Mouse (Mus musculus) limb, embryonic 10.5 days (tissue): ENCODE data around the gene Olfr818. TPM values are rescaled to one million over a fixed set of nuclear protein-coding genes. Genes with fewer than 3 reads are reported as not detected.
"Not testable (repeated sequence)": the region's sequence is repeated elsewhere in the genome, so short reads cannot be mapped to it uniquely, and the experiment has no call there.

Experiments
- DNase-seq: peaks from one replicate; pipeline ENCODE4 v3.0.0-alpha.2; 2017; ENCODE audit warnings: low spot score
- H3K27ac ChIP-seq: fragments of 300-500 bp; sonication (generic); 2 replicates; pipeline ENCODE4 v1.5.1; 2016; ENCODE audit warnings: mild to moderate bottlenecking
- H3K27me3 ChIP-seq: fragments of 300-500 bp; sonication (generic); 2 replicates; pipeline ENCODE4 v1.6.1; 2016; ENCODE audit warnings: low read depth, mild to moderate bottlenecking; ENCODE audit not compliant: poor library complexity, severe bottlenecking
- H3K36me3 ChIP-seq: fragments of 300-500 bp; sonication (generic); 2 replicates; pipeline ENCODE4 v1.6.1; 2016; ENCODE audit warnings: mild to moderate bottlenecking, moderate library complexity
- H3K4me1 ChIP-seq: fragments of 300-500 bp; sonication (generic); 2 replicates; pipeline ENCODE4 v1.6.1; 2016
- H3K4me3 ChIP-seq: fragments of 300-500 bp; sonication (generic); 2 replicates; pipeline ENCODE4 v1.5.1; 2016; ENCODE audit warnings: mild to moderate bottlenecking, moderate library complexity
- H3K9me3 ChIP-seq: fragments of 300-500 bp; sonication (generic); replicated peaks from 2 replicates; pipeline ENCODE4 v1.6.1; 2016; ENCODE audit warnings: mild to moderate bottlenecking
- WGBS: fragments of 180-500 bp; shearing (Covaris S2); methylation state at CpG from one replicate; pipeline ENCODE4 v1.1.7; 2016; 5-methylcytosine and 5-hydroxymethylcytosine counted together
- polyA plus RNA-seq: library from polyadenylated mRNA; unstranded; fragments of >200 nt; fragmentation: Nextera tagmentation; extraction: Ambion mirVana; gene quantifications from 2 replicates; pipeline ENCODE4 v1.2.1, GENCODE M21; 2016

Gene Olfr818
- polyA plus RNA-seq, result not detected in 2 replicates

DNA sequence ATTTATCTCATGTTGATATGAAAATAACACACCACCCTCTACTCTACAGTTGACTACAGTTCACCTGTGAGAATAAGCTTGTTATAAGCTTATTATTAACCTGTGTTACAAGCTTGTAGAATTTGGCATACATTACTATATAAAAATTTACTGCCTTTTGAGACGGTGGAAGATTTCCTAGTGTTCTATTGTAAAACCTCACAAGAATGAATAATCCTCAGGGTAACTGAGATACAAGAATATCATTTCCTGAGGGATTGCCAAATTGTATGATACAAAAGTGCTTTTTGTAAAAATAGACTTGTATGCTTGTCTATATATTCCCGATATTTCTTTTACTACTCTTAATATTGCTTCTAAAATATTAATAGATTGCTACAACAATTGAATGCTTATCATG is at the start of gene Olfr818:
Olfr818 (minus strand) TSS at position 101 of the 400 bp plus-strand sequence.
- DNase-seq, result no peak
- no peaks in the 10 kb centered on the region for H3K27me3 ChIP-seq
- H3K9me3 ChIP-seq, result no peaks in the 10 kb centered on the region
- no peaks in the 10 kb centered on the region for H3K36me3 ChIP-seq
- H3K27ac ChIP-seq, result no peak within 1 kb of the TSS
- H3K4me3 ChIP-seq, result no peak within 1 kb of the TSS
- H3K4me1 ChIP-seq, result no peaks in the 10 kb centered on the region
- 93% methylated on average over 2 of the region's 2 CpGs for WGBS

DNA sequence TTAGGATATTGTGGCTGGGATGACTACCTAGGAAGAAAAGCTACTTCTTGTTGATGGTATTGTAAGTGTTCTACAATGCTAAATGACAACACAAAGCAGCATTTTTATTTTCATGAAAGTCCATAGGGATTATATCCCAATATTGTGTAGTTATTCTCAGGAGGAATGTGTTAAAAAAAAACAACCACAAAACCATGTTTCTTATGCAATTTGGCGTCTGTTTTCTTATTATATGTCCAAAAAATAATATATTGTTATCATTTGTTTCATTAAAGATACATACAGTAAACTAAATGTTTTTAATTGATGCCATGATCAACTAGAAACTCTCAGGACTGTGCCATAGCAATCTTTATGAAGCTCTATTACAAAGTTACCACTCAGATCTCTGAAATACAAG is 36.1 kb upstream of the Olfr818 start, which contains the start of gene Gm10310:
Gm10310 (minus strand) TSS at position 101 of the 400 bp plus-strand sequence.
- no CpG with 5 or more reads among the region's 1 CpGs for WGBS
- H3K9me3 ChIP-seq, H3K36me3 ChIP-seq, H3K4me1 ChIP-seq, H3K4me3 ChIP-seq, H3K27ac ChIP-seq, H3K27me3 ChIP-seq, DNase-seq: not testable (repeated sequence)

DNA sequence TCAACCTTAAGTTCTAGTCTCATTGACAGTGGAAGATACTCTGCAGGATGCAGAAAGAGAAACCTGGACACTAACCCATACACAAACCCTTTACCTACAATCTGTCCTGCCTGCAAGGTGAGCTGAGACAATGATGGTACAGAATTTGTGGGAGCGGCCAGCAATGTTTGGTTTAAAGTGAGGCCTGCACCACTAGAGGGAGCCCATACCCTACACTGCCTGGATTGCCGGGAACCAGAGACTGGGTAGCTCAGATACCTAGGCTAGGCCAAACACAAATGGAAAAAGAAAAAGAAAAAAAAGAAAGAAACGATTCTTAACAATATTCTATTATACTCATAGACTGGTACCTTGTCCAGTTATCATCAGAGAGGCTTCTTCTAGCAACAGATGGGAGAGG is 33.0 kb upstream of the Olfr818 start:
- not testable (repeated sequence) for H3K4me1 ChIP-seq, H3K27ac ChIP-seq, H3K4me3 ChIP-seq, H3K27me3 ChIP-seq, H3K36me3 ChIP-seq, H3K9me3 ChIP-seq, DNase-seq
- no CpG with 5 or more reads among the region's 3 CpGs for WGBS

DNA sequence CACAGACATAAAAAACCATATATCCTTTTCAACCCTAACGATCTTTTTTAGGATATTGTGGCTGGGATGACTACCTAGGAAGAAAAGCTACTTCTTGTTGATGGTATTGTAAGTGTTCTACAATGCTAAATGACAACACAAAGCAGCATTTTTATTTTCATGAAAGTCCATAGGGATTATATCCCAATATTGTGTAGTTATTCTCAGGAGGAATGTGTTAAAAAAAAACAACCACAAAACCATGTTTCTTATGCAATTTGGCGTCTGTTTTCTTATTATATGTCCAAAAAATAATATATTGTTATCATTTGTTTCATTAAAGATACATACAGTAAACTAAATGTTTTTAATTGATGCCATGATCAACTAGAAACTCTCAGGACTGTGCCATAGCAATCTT is 27.1 kb upstream of the Olfr818 start, which contains the start of gene Olfr247:
Olfr247 (minus strand) TSS at position 101 of the 400 bp plus-strand sequence.
- H3K27ac ChIP-seq, H3K4me1 ChIP-seq, H3K4me3 ChIP-seq, DNase-seq, H3K27me3 ChIP-seq, H3K9me3 ChIP-seq, H3K36me3 ChIP-seq: not testable (repeated sequence)
- WGBS, result no CpG with 5 or more reads among the region's 2 CpGs

DNA sequence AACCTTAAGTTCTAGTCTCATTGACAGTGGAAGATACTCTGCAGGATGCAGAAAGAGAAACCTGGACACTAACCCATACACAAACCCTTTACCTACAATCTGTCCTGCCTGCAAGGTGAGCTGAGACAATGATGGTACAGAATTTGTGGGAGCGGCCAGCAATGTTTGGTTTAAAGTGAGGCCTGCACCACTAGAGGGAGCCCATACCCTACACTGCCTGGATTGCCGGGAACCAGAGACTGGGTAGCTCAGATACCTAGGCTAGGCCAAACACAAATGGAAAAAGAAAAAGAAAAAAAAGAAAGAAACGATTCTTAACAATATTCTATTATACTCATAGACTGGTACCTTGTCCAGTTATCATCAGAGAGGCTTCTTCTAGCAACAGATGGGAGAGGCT is 24.1 kb upstream of the Olfr818 start:
- not testable (repeated sequence) for H3K27ac ChIP-seq, H3K27me3 ChIP-seq, DNase-seq, H3K9me3 ChIP-seq, H3K36me3 ChIP-seq, H3K4me3 ChIP-seq, H3K4me1 ChIP-seq
- no CpG with 5 or more reads among the region's 3 CpGs for WGBS

DNA sequence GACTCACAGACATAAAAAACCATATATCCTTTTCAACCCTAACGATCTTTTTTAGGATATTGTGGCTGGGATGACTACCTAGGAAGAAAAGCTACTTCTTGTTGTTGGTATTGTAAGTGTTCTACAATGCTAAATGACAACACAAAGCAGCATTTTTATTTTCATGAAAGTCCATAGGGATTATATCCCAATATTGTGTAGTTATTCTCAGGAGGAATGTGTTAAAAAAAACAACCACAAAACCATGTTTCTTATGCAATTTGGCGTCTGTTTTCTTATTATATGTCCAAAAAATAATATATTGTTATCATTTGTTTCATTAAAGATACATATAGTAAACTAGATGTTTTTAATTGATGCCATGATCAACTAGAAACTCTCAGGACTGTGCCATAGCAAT is 18.3 kb upstream of the Olfr818 start, which contains the start of gene Olfr819:
Olfr819 (minus strand) TSS at position 101 of the 400 bp plus-strand sequence.
- H3K4me1 ChIP-seq, DNase-seq, H3K27ac ChIP-seq, H3K4me3 ChIP-seq, H3K9me3 ChIP-seq, H3K36me3 ChIP-seq, H3K27me3 ChIP-seq: not testable (repeated sequence)
- WGBS, result 83% methylated on average over 2 of the region's 2 CpGs

DNA sequence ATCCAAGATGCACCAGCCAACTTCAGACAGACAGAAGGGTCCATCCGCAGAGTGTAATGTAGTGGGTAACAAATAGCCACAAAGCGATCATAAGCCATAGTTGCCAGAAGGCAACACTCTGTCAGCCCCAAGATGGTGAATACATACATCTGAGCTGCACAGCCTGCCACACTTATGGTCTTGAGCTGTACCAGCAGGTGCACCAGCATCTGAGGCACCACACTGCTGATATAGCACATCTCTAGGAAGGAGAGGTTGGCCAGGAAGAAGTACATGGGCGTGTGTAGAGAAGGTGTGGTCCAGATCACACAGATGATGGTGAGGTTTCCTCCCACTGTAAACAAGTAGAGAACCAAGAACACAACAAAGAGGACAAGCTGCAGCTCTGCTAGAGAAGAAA is 17.3 kb upstream of the Olfr818 start:
- not testable (repeated sequence) for H3K27me3 ChIP-seq, H3K4me3 ChIP-seq, H3K9me3 ChIP-seq, DNase-seq, H3K36me3 ChIP-seq, H3K4me1 ChIP-seq, H3K27ac ChIP-seq
- WGBS, result 91% methylated on average over 2 of the region's 3 CpGs

DNA sequence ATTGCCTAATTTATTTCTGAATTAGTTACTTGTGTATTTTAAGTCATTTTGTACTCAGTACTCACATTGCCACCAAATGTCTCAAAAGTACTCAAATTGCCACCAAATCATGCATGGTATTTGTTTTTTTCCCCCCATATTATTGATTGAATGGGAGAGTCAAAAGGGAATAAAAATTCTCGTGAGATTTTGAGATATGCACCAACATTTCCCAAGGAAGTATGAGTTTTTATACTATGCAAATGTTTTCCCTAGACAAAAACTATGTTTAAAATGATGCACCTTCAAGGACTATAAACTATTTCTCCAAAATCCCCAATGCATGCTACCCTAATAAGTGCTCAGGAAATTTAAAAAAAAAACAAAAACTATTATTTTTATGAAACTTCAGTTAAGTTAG is 33.4 kb downstream of the Olfr818 start, which contains the start of gene Olfr816:
Olfr816 (minus strand) TSS at position 101 of the 400 bp plus-strand sequence.
- H3K4me1 ChIP-seq, result no peaks in the 10 kb centered on the region
- H3K27ac ChIP-seq, result no peak within 1 kb of the TSS
- no peaks in the 10 kb centered on the region for H3K9me3 ChIP-seq
- no peaks in the 10 kb centered on the region for H3K27me3 ChIP-seq
- no peaks in the 10 kb centered on the region for H3K36me3 ChIP-seq
- WGBS, result 73% methylated on average over 1 of the region's 1 CpGs
- no peak for DNase-seq
- H3K4me3 ChIP-seq, result no peak within 1 kb of the TSS

DNA sequence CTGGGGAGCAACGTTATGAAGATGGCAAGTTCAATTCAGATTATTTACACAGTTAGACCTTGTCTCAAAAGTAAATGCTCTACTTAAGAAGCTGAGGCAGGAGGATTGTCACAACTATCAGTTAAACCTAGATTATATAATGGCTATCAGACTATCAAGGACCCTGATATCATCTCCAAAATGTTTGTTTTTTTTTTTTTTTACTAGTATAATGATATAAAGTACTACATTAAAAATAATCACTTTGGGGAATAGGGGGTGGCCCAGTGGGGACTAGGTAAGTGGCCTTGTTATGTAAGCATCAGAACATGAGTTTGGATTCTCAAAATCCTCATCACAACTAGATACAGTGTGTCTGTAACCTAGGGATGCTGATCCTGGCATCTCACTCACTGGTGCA is 43.1 kb downstream of the Olfr818 start, which contains the start of gene Olfr815:
Olfr815 (minus strand) TSS at position 101 of the 400 bp plus-strand sequence.
- H3K4me3 ChIP-seq, H3K27me3 ChIP-seq, H3K9me3 ChIP-seq, H3K4me1 ChIP-seq, H3K27ac ChIP-seq, DNase-seq, H3K36me3 ChIP-seq: not testable (repeated sequence)
- 82% methylated on average over 1 of the region's 1 CpGs for WGBS

Other genes starting within 250 kb of the Olfr818 start
- not detected in 2 replicates for gene Olfr804, start 245.9 kb downstream of the Olfr818 start, polyA plus RNA-seq
- not detected in 2 replicates for gene Olfr805, start 219.7 kb downstream of the Olfr818 start, polyA plus RNA-seq
- gene Olfr806, start 207.2 kb downstream of the Olfr818 start, polyA plus RNA-seq, result not detected in 2 replicates
- gene Olfr807, start 191.3 kb downstream of the Olfr818 start, polyA plus RNA-seq, result not detected in 2 replicates
- not detected in 2 replicates for gene Olfr808, start 183.6 kb downstream of the Olfr818 start, polyA plus RNA-seq
- not detected in 2 replicates for gene Olfr809, start 174.5 kb downstream of the Olfr818 start, polyA plus RNA-seq
- gene Olfr810, start 154.2 kb downstream of the Olfr818 start, polyA plus RNA-seq, result not detected in 2 replicates
- gene Olfr811, start 144.7 kb downstream of the Olfr818 start, polyA plus RNA-seq, result not detected in 2 replicates
- not detected in 2 replicates for gene Olfr812, start 103.0 kb downstream of the Olfr818 start, polyA plus RNA-seq
- gene Olfr813, start 93.7 kb downstream of the Olfr818 start, polyA plus RNA-seq, result not detected in 2 replicates
- not detected in 2 replicates for gene Olfr814, start 69.2 kb downstream of the Olfr818 start, polyA plus RNA-seq
- gene Olfr815, start 43.2 kb downstream of the Olfr818 start, polyA plus RNA-seq, result not detected in 2 replicates
- gene Olfr816, start 33.5 kb downstream of the Olfr818 start, polyA plus RNA-seq, result not detected in 2 replicates
- gene Olfr819, start 18.2 kb upstream of the Olfr818 start, polyA plus RNA-seq, result not detected in 2 replicates
- not detected in 2 replicates for gene Olfr247, start 27.0 kb upstream of the Olfr818 start, polyA plus RNA-seq
- gene Gm10310, start 36.0 kb upstream of the Olfr818 start, polyA plus RNA-seq, result not detected in 2 replicates
- gene Olfr820, start 63.5 kb upstream of the Olfr818 start, polyA plus RNA-seq, result not detected in 2 replicates
- gene Olfr821, start 81.2 kb upstream of the Olfr818 start, polyA plus RNA-seq, result not detected in 2 replicates
- not detected in 2 replicates for gene Olfr822, start 122.1 kb upstream of the Olfr818 start, polyA plus RNA-seq
- not detected in 2 replicates for gene Olfr823, start 166.3 kb upstream of the Olfr818 start, polyA plus RNA-seq
- not detected in 2 replicates for gene Olfr824, start 180.9 kb upstream of the Olfr818 start, polyA plus RNA-seq
- not detected in 2 replicates for gene Olfr825, start 217.7 kb upstream of the Olfr818 start, polyA plus RNA-seq
- not detected in 2 replicates for gene Olfr826, start 235.1 kb upstream of the Olfr818 start, polyA plus RNA-seq